ENCODE assay signal across 8 mouse cellular contexts in genomic region chr3:115642001-115642845, GRCm38 (mm10).
DNase-seq lines count a peak whose midpoint lies in the region; ATAC-seq lines count a peak whose summit lies in the region.

No protein-coding gene starts in this region.

- H3K4me2 ChIP-seq in limb, embryonic 11.5 days (ENCODE audit: low read depth, severe bottlenecking) = peak overlapping the region; percentile 40
- peak overlapping the region; percentile 50 for H3K4me2 ChIP-seq in midbrain, embryonic 11.5 days
- peak overlapping the region; percentile 46 for H3K4me2 ChIP-seq in stomach, embryonic 14.5 days (replicated peaks; ENCODE audit: low read depth, low read length)

- peak overlapping the region; percentile 34 for H3K4me3 ChIP-seq in limb, embryonic 11.5 days (ENCODE audit: low read depth, low read length)
- peak overlapping the region; percentile 41 for H3K4me3 ChIP-seq in midbrain, embryonic 11.5 days (ENCODE audit: low read depth, low read length)
- peak overlapping the region; percentile 33 for H3K4me3 ChIP-seq in stomach, embryonic 14.5 days (ENCODE audit: low read depth, low read length)

- H3K9ac ChIP-seq in limb, embryonic 11.5 days (ENCODE audit: low read length) = peak overlapping the region; percentile 66
- H3K9ac ChIP-seq in midbrain, embryonic 11.5 days (ENCODE audit: low read length) = peak overlapping the region; percentile 59
- H3K9ac ChIP-seq in stomach, embryonic 14.5 days (replicated peaks; ENCODE audit: low read depth, low read length) = no peak overlapping the region; the same call in 1 of the 2 replicates

- WGBS in limb, embryonic 11.5 days = 6% methylated on average over 26 of the region's 26 CpGs
- WGBS in midbrain, embryonic 11.5 days = 10% methylated on average over 26 of the region's 26 CpGs
- WGBS in stomach, embryonic 14.5 days = 4% methylated on average over 26 of the region's 26 CpGs

- no peaks in the 10 kb centered on the region; the same call in 1 of the 2 replicates for H3K4me1 ChIP-seq in limb, embryonic 11.5 days (ENCODE audit: control insufficient read depth, insufficient read depth, low read length)
- H3K4me1 ChIP-seq in midbrain, embryonic 11.5 days (ENCODE audit: control insufficient read depth, insufficient read depth, low read length) = no peaks in the 10 kb centered on the region; the same call in 1 of the 2 replicates
- H3K4me1 ChIP-seq in stomach, embryonic 14.5 days (ENCODE audit: control insufficient read depth, insufficient read depth, low read length) = no peaks in the 10 kb centered on the region

- intact Hi-C loops in left cerebral cortex, postnatal 25 days (cut with DNase I) = loop anchor here (2.0 to 5.0 kb wide), 4 partner anchors 45 to 1990 kb away; no protein-coding TSS in a partner anchor
- intact Hi-C loops in heart, postnatal 36 days (cut with DNase I) = loop anchor here (1.0 to 5.0 kb wide), 2 partner anchors 46 to 110 kb away; no protein-coding TSS in a partner anchor
- intact Hi-C loops in gastrocnemius, postnatal 36 days (cut with DNase I) = loop anchor here (2.0 kb wide), 1 partner anchor 45 kb away; no protein-coding TSS in a partner anchor

- DNase-seq in left cerebral cortex, postnatal 25 days (ENCODE audit: low spot score in 2 of 2) = peak; percentile 8 to 22
- DNase-seq in left cerebral cortex, adult 11 months (ENCODE audit: low spot score) = no peak
- DNase-seq in embryo, embryonic 9.5 days (ENCODE audit: extremely low spot score) = peak; percentile 59
- peak; percentile 29 to 42 for DNase-seq in heart, postnatal 36 days
- peak; percentile 65 for DNase-seq in limb, embryonic 11.5 days (ENCODE audit: low spot score)
- peak; percentile 95 for DNase-seq in midbrain, embryonic 11.5 days (ENCODE audit: low spot score, missing footprints)
- DNase-seq in gastrocnemius, postnatal 36 days = no peak

- ATAC-seq in limb, embryonic 11.5 days (ENCODE audit: insufficient number of reproducible peaks, low FRiP score, low TSS enrichment, low read depth) = peak; percentile 71; the same call in 1 of the 2 replicates
- peak; percentile 80 for ATAC-seq in midbrain, embryonic 11.5 days (ENCODE audit: low FRiP score)
- ATAC-seq in stomach, embryonic 14.5 days (ENCODE audit: insufficient number of reproducible peaks, insufficient read depth, low FRiP score, low read depth) = peak; percentile 47; the same call in 1 of the 2 replicates

- H3K27ac ChIP-seq in limb, embryonic 11.5 days (replicated peaks; ENCODE audit: low read depth, low read length) = peak overlapping the region; percentile 54
- H3K27ac ChIP-seq in midbrain, embryonic 11.5 days (ENCODE audit: low read depth, low read length) = no peak overlapping the region
- H3K27ac ChIP-seq in stomach, embryonic 14.5 days (ENCODE audit: low read length) = peak overlapping the region; percentile 29; the same call in 1 of the 2 replicates

- H3K27me3 ChIP-seq in limb, embryonic 11.5 days (ENCODE audit: control insufficient read depth, insufficient read depth, low read length) = no peaks in the 10 kb centered on the region
- H3K27me3 ChIP-seq in midbrain, embryonic 11.5 days (ENCODE audit: control insufficient read depth, insufficient read depth, low read length) = no peaks in the 10 kb centered on the region
- no peaks in the 10 kb centered on the region for H3K27me3 ChIP-seq in stomach, embryonic 14.5 days (ENCODE audit: control insufficient read depth, insufficient read depth, low read length)

- H3K9me3 ChIP-seq in limb, embryonic 11.5 days (ENCODE audit: control insufficient read depth, low read length) = no peaks in the 10 kb centered on the region
- no peaks in the 10 kb centered on the region for H3K9me3 ChIP-seq in midbrain, embryonic 11.5 days (ENCODE audit: control insufficient read depth, low read length)
- H3K9me3 ChIP-seq in stomach, embryonic 14.5 days (ENCODE audit: control insufficient read depth, low read depth, low read length) = no peaks in the 10 kb centered on the region

- no peaks in the 10 kb centered on the region for H3K36me3 ChIP-seq in limb, embryonic 11.5 days (ENCODE audit: control insufficient read depth, insufficient read depth, low read length)
- H3K36me3 ChIP-seq in midbrain, embryonic 11.5 days (ENCODE audit: control insufficient read depth, insufficient read depth, low read length) = no peaks in the 10 kb centered on the region
- H3K36me3 ChIP-seq in stomach, embryonic 14.5 days (ENCODE audit: control insufficient read depth, insufficient read depth, low read length) = no peaks in the 10 kb centered on the region

Comparison
In these comparisons a context has a peak if more than half of its experiments do, and no peak if none do; other contexts are left out.
1. DNase-seq: peak in left cerebral cortex, postnatal 25 days (2 of 2), embryo, embryonic 9.5 days (single experiment), heart, postnatal 36 days (2 of 2), limb, embryonic 11.5 days (single experiment) and midbrain, embryonic 11.5 days (single experiment); none in left cerebral cortex, adult 11 months (single experiment) and gastrocnemius, postnatal 36 days (0 of 2).
2. Peak in every context shown above with its lines, with median percentiles within 50 percentile points of each other: ATAC-seq, H3K4me2 ChIP-seq and H3K4me3 ChIP-seq.